In the genomic region with DNA sequence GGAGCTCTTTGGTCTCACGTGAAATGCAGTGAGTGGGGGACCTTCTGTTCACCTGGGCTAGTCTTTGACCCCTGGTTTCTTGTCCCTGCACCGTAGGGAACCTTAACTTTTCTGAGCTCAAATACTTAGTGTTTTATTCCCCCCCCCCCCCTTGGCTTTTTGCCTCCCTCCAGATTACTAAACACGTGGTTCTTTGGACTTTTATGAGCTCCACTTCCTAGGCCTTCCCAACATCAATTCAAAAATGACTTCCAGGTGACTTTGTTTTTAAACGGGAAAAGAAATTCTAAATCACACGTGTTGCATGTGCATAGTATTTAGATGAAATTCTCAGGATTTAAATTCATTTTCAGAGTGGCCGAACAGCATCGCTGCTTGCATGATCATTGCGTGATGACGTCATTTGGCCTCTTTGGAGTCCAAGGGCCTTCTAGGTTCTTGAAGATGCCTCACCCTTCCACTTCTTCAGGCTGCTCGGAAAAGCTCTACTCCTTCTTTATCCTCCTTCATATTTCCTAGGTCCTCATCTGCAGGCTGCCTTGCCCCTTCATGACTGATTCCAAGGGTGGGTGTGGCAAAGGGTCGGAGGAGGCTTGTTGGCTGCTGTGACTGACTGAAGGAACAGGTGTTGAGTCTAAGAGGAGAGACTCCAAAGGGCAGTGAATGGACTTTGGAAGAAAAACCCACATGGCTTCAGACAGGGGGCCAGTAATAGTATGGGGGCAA, we compare ENCODE assay signal across 10 mouse cellular contexts. TPM values are rescaled to one million over a fixed set of nuclear protein-coding genes. Genes with fewer than 3 reads are reported as not detected.
DNase-seq lines count a peak whose midpoint lies in the region; ATAC-seq and TF ChIP-seq lines count a peak whose summit lies in the region.
"Had no signal": no experiment of that assay in that cellular context is flagged by ENCODE, and none has a peak within 500 bp of the region (broad histone marks: within the 10 kb centered on the region; RNA-seq: fewer than 3 reads in every experiment).

No protein-coding gene starts in this region.

- peaks cover 19% of the 10 kb centered on the region for H3K9me3 ChIP-seq in E14TG2a.4 (ENCODE audit: low read length)
- H3K9me3 ChIP-seq in hindbrain, embryonic 11.5 days (ENCODE audit: control insufficient read depth, low read length) = no peaks in the 10 kb centered on the region
- no peaks in the 10 kb centered on the region for H3K9me3 ChIP-seq in liver, embryonic 16.5 days (replicated peaks; ENCODE audit: control insufficient read depth, low read length)

- DNase-seq in embryo, embryonic 10 days (ENCODE audit: low spot score) = peak; percentile 8
- no peak for DNase-seq in embryo, embryonic 10.5 days (ENCODE audit: low spot score)
- no peak for DNase-seq in hindbrain, embryonic 11.5 days (ENCODE audit: low spot score)
- no peak for DNase-seq in cerebellum, postnatal 36 days
- no peak for DNase-seq in adrenal gland, postnatal 4 days (ENCODE audit: low spot score in 2 of 2)
- no peak for DNase-seq in left cerebral cortex, adult 8-10 months (ENCODE audit: low spot score in 2 of 2)
- DNase-seq: gastrocnemius, postnatal 25 days; lung, postnatal 10 days had no signal

- no peak for TF ChIP-seq CTCF in E14TG2a.4 (conservative IDR thresholded peaks at IDR 0.05; ENCODE audit: low read length)

- H3K27me3 ChIP-seq in E14TG2a.4 (ENCODE audit: insufficient read depth, low read length) = peaks cover 50% of the 10 kb centered on the region
- peaks cover 6% of the 10 kb centered on the region; the same call in 1 of the 2 replicates for H3K27me3 ChIP-seq in hindbrain, embryonic 11.5 days (ENCODE audit: control insufficient read depth, insufficient read depth, low read length)
- peaks cover 28% of the 10 kb centered on the region for H3K27me3 ChIP-seq in liver, embryonic 16.5 days (ENCODE audit: control insufficient read depth, insufficient read depth, low read depth, low read length)

- 66% methylated on average over 11 of the region's 11 CpGs for WGBS in hindbrain, embryonic 11.5 days
- WGBS in liver, embryonic 16.5 days (ENCODE audit: insufficient replicate concordance) = 58% methylated on average over 11 of the region's 11 CpGs

- peak overlapping the region; percentile 98 for H3K4me2 ChIP-seq in hindbrain, embryonic 11.5 days (replicated peaks; ENCODE audit: low read depth, low read length)
- peak overlapping the region; percentile 64 for H3K4me2 ChIP-seq in liver, embryonic 16.5 days (ENCODE audit: low read depth, low read length)

- no peaks in the 10 kb centered on the region for H3K36me3 ChIP-seq in E14TG2a.4 (ENCODE audit: insufficient read depth, low read length)
- no peaks in the 10 kb centered on the region for H3K36me3 ChIP-seq in hindbrain, embryonic 11.5 days (ENCODE audit: control insufficient read depth, insufficient read depth, low read length)
- H3K36me3 ChIP-seq in liver, embryonic 16.5 days (ENCODE audit: control insufficient read depth, insufficient read depth) = no peaks in the 10 kb centered on the region

- peak overlapping the region; percentile 84 for H3K4me3 ChIP-seq in E14TG2a.4 (replicated peaks; ENCODE audit: low read length)
- peak overlapping the region; percentile 62 for H3K4me3 ChIP-seq in hindbrain, embryonic 11.5 days (ENCODE audit: low read depth, low read length)
- H3K4me3 ChIP-seq in liver, embryonic 16.5 days (ENCODE audit: low read depth, low read length) = peak overlapping the region; percentile 52

- no peak for ATAC-seq in hindbrain, embryonic 11.5 days (ENCODE audit: low FRiP score)
- no peak for ATAC-seq in liver, embryonic 16.5 days (ENCODE audit: low read depth)

- peak overlapping the region; percentile 77 for H3K9ac ChIP-seq in hindbrain, embryonic 11.5 days (ENCODE audit: low read depth, low read length)
- H3K9ac ChIP-seq in liver, embryonic 16.5 days (ENCODE audit: low read depth, low read length) = no peak overlapping the region

- no peak overlapping the region for H3K27ac ChIP-seq in hindbrain, embryonic 11.5 days (ENCODE audit: low read depth, low read length)
- no peak overlapping the region for H3K27ac ChIP-seq in liver, embryonic 16.5 days (ENCODE audit: low read length)

- peaks cover 12% of the 10 kb centered on the region for H3K4me1 ChIP-seq in E14TG2a.4 (replicated peaks; ENCODE audit: low read depth, low read length)
- no peaks in the 10 kb centered on the region for H3K4me1 ChIP-seq in hindbrain, embryonic 11.5 days (replicated peaks; ENCODE audit: control insufficient read depth, insufficient read depth, low read length)
- no peaks in the 10 kb centered on the region for H3K4me1 ChIP-seq in liver, embryonic 16.5 days (ENCODE audit: control insufficient read depth, low read depth, low read length)

RNA-seq across cellular contexts. Expression of a gene that starts 0.9 kb away (rescaled TPM):
- polyA plus RNA-seq in hindbrain, embryonic 11.5 days (2014; fragmentation: Nextera tagmentation; extraction: Ambion mirVana) = 1.9 and 2.2 TPM in 2 replicates
- polyA plus RNA-seq in liver, embryonic 16.5 days (2015; fragmentation: Nextera tagmentation; extraction: Ambion mirVana) = 0.18 and 0.20 TPM in 2 replicates
- 1 to 10 TPM; 3.9 to 5.7 TPM for total RNA-seq in adrenal gland, postnatal 4 days (2021)
- total RNA-seq in left cerebral cortex, adult 8-10 months (2022) = 1 to 10 TPM; 1.7 to 2.4 (median 2.3) TPM
